Mouse (Mus musculus): ENCODE measurements at regions not wholly inside any gene's neighbourhood (a gene's known extent, or its start where the extent isn't known, plus 50 kb on each side); places are given as distances from the start of the nearest gene placed in this dataset.

- 90% methylated on average over 6 of the region's 6 CpGs for WGBS
- no peak overlapping the region for H3K4me3 ChIP-seq
- H3K27ac ChIP-seq: no peak overlapping the region
- H3K9me3 ChIP-seq: no peaks in the 10 kb centered on the region
- H3K4me1 ChIP-seq (replicated peaks): no peaks in the 10 kb centered on the region
- H3K27me3 ChIP-seq (ENCODE audit: insufficient read depth, poor library complexity, severe bottlenecking): no peaks in the 10 kb centered on the region
- DNase-seq (ENCODE audit: low spot score): no peak
- no peaks in the 10 kb centered on the region for H3K36me3 ChIP-seq
These were observed 53.1 kb upstream of the Rai14 start for GRCm38 (mm10) chr15:10767535-10767934.

DNA sequence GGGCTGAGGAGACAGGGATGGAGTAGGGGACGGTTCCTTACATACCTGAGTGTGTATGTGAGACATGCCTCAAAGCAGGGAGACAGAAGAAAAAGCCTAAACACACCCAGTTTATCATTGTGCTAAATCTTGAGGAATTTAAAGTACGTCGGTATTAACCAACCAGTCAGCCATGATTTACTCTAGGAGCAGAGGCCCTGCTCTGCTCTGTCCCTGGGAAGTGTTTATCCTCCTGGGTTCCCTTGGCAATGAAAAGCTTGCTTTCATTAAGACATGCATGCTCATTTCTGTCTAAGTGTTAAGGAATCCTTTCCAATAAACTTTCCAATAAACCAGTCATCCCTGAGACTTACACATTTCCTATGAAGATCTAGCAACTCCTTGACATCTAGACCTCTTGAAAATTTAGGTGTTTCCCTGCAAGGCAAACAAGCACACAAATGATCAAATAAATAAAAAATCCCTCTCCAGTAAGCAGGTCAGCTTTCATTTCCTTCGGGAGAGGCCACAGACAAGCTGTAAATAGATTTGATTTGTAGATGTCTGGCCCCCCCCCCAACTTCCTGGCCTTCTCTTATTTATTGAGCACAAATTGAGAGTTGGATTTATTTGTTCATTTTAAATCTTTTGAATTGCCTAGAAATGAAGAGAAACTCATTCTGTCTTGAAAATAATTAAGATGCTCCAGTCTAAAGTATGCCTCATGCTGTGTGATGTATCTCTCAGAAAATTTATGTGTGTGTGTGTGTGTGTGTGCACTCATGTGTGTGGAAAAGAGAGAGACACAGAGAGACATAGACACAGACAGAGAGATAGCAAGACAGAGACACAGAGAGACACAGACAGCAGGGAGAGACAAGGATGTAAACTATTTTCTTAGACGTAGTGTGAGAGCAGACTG lies 56.2 kb upstream of the Rai14 start:
- H3K36me3 ChIP-seq: no peaks in the 10 kb centered on the region
- no peak for DNase-seq (ENCODE audit: low spot score)
- H3K4me1 ChIP-seq (replicated peaks): no peaks in the 10 kb centered on the region
- 83% methylated on average over 5 of the region's 5 CpGs for WGBS
- no peaks in the 10 kb centered on the region for H3K9me3 ChIP-seq
- H3K27ac ChIP-seq: no peak overlapping the region
- no peak overlapping the region for H3K4me3 ChIP-seq
- no peaks in the 10 kb centered on the region for H3K27me3 ChIP-seq (ENCODE audit: insufficient read depth, poor library complexity, severe bottlenecking)

GRCm38 (mm10) chr15:10771311-10771690 lies 56.9 kb upstream of the Rai14 start:
- no peak for DNase-seq (ENCODE audit: low spot score)
- no peaks in the 10 kb centered on the region for H3K36me3 ChIP-seq
- H3K27ac ChIP-seq: no peak overlapping the region
- H3K9me3 ChIP-seq: no peaks in the 10 kb centered on the region
- H3K27me3 ChIP-seq (ENCODE audit: insufficient read depth, poor library complexity, severe bottlenecking): no peaks in the 10 kb centered on the region
- WGBS: 59% methylated on average over 4 of the region's 4 CpGs
- H3K4me3 ChIP-seq: no peak overlapping the region
- H3K4me1 ChIP-seq (replicated peaks): no peaks in the 10 kb centered on the region

DNA sequence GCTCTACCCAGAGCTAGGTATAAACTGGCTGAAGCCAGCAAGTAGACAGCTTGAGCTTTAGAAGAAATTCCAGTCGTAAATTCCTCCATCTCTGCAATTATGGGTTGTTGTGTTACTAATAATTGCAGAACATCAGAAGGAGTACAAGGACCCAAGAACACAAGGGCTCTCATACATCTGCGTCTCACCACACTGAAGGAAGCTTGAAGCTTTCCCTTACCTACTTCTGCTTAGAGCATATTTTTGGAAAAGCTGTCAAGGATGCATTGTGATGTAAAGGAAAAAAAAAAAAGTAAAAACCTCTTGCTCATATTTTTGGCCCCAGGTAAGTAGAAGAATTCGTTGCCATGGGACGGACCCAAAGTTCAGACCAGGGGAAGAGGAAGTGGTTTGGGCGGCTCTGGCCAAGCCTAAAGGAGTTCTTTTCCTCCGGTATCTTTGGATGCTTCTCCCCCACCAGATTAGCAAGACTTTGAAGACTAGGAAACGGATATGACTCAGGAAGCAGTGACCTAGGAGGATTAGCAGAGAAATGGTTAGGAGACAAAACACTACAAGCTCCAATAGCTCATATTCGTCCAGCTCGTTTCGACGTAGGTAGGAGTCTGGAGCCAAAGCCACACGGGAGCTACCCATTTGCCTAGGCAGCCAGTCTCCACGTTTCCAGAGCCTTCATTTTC lies 65.7 kb upstream of the Rai14 start:
- no peak overlapping the region for H3K27ac ChIP-seq
- WGBS: 82% methylated on average over 13 of the region's 13 CpGs
- no peaks in the 10 kb centered on the region for H3K36me3 ChIP-seq
- H3K27me3 ChIP-seq (ENCODE audit: insufficient read depth, poor library complexity, severe bottlenecking): no peaks in the 10 kb centered on the region
- no peak overlapping the region for H3K4me3 ChIP-seq
- H3K4me1 ChIP-seq (replicated peaks): no peaks in the 10 kb centered on the region
- H3K9me3 ChIP-seq: no peaks in the 10 kb centered on the region
- no peak for DNase-seq (ENCODE audit: low spot score)

- Histone ChIP-seq H3K4me3 (no peak overlapping the region), H3K27me3 (ENCODE audit: insufficient read depth, poor library complexity, severe bottlenecking) (no peaks in the 10 kb centered on the region), H3K9me3 (no peaks in the 10 kb centered on the region), H3K36me3 (no peaks in the 10 kb centered on the region), H3K27ac (no peak overlapping the region), H3K4me1 (replicated peaks) (no peaks in the 10 kb centered on the region; the same call in 1 of the 2 replicates)
- 80% methylated on average over 6 of the region's 6 CpGs for WGBS
- no peak for DNase-seq (ENCODE audit: low spot score)
These were observed 74.9 kb upstream of the Rai14 start for GRCm38 (mm10) chr15:10789371-10789770.

DNA sequence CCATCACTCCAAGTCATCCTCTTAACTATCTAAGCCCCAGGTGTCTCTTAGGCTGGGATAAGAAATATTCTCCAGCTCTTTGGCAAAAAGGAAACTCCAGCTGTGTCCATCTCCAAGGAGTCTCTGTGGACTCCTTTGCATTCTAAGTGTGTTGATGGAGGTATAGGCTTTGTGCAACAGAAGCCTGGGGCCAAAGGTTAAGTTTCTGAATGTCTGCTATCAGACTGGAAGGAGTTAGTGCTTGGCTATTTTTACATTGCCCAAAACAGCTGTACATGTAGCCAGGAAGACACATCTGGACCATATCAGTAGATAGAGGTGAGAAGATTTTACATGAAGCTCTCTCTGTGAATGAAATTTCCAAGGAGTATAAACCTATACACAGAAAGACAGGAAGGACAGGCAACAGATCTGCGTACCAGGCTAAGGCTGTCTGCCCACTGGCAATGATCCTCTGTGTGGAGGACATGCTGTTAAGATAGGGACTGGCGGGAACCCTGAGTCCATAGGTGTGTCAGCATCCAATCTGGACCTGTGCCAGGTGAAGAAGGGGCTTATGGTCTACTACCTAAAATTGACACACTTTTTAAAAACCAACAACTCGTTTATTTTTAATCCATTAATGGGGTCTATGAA lies 76.6 kb upstream of the Rai14 start:
- Histone ChIP-seq H3K4me3 (no peak overlapping the region), H3K27me3 (ENCODE audit: insufficient read depth, poor library complexity, severe bottlenecking) (no peaks in the 10 kb centered on the region), H3K9me3 (no peaks in the 10 kb centered on the region), H3K36me3 (no peaks in the 10 kb centered on the region), H3K4me1 (replicated peaks) (no peaks in the 10 kb centered on the region; the same call in 1 of the 2 replicates), H3K27ac (no peak overlapping the region)
- DNase-seq (ENCODE audit: low spot score): no peak
- 85% methylated on average over 3 of the region's 3 CpGs for WGBS

DNA sequence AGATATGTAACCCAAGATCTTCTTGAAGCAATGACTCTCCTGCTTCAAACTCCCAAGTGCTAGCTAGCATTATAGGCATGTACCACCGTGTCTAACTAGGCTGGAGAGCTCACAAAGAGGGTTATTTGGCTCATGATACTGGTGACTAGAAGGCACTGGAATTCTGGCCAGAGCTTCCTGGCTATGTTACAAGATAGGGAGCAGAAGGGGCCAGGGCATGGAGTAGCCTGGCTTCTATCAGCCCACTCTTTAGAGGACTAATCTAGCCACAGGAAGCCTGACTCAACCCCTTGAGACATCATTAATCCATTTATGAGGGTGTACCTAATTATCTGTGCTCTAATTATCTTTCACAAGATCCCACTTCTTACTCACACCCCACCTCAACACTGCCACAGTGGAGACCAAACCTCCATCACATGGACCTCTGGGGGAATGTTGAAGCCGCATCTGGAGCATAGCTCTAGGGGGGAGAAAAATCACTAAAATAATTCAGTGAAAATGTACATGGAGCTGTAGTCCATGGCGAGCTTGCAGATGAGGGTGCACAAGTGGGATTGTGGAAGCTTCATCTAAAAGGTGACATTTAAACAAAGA lies 77.2 kb upstream of the Rai14 start:
- no peak for DNase-seq (ENCODE audit: low spot score)
- Histone ChIP-seq H3K9me3 (no peaks in the 10 kb centered on the region), H3K27me3 (ENCODE audit: insufficient read depth, poor library complexity, severe bottlenecking) (no peaks in the 10 kb centered on the region), H3K27ac (no peak overlapping the region), H3K4me1 (replicated peaks) (no peaks in the 10 kb centered on the region; the same call in 1 of the 2 replicates), H3K36me3 (no peaks in the 10 kb centered on the region), H3K4me3 (no peak overlapping the region)
- 85% methylated on average over 3 of the region's 3 CpGs for WGBS

DNA sequence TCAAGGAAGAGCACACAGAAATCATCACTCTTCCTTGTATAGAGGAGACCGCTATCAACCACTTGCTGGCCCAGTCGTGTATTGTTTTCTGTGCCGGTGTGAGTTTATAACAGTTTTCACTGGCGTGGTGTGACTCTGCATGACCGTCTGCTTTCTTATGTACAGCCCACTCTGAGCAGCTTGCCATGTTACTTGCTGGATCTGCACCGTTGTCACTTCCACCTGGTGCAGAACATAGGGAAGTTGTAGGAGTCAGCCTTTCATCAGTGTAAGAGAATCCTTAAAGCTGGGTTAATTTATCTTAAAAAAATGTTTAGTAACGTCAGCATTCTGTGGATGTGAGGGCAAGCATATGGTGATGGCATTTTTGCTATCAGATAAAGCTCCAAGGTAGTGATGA lies 77.7 kb upstream of the Rai14 start:
- Histone ChIP-seq H3K4me3 (no peak overlapping the region), H3K4me1 (replicated peaks) (no peaks in the 10 kb centered on the region; the same call in 1 of the 2 replicates), H3K36me3 (no peaks in the 10 kb centered on the region), H3K27ac (no peak overlapping the region), H3K9me3 (no peaks in the 10 kb centered on the region), H3K27me3 (ENCODE audit: insufficient read depth, poor library complexity, severe bottlenecking) (no peaks in the 10 kb centered on the region)
- 86% methylated on average over 7 of the region's 7 CpGs for whole genome bisulfite sequencing
- no peak for DNase-seq (ENCODE audit: low spot score)

- DNase-seq (ENCODE audit: low spot score): no peak
- H3K9me3 ChIP-seq: no peaks in the 10 kb centered on the region
- no peaks in the 10 kb centered on the region for H3K27me3 ChIP-seq (ENCODE audit: insufficient read depth, poor library complexity, severe bottlenecking)
- no peaks in the 10 kb centered on the region; the same call in 1 of the 2 replicates for H3K4me1 ChIP-seq (replicated peaks)
- 93% methylated on average over 7 of the region's 7 CpGs for WGBS
- no peak overlapping the region for H3K4me3 ChIP-seq
- H3K36me3 ChIP-seq: no peaks in the 10 kb centered on the region
- H3K27ac ChIP-seq: no peak overlapping the region
These were observed 80.8 kb upstream of the Rai14 start for GRCm38 (mm10) chr15:10795126-10795792.

DNA sequence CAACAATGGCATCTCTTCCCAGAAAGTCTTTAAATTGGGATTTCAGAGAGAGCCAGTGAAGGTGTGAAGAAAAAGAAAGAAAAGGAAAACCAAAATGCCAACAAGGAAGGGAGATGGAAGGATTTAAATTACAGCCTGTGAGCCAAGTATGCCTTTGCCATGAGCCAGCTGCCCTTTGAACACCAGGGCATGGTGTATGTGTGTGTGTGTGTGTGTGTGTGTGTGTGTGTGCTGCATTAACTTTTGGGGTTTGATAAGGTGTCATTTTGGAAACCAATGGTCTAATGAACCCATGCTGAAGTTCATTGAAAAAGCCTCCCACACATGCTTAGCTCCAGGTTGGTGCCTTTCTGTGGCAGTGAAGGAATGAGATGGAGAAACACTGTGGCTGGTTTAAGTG lies 85.2 kb upstream of the Rai14 start:
- H3K4me3 ChIP-seq: no peak overlapping the region
- no peaks in the 10 kb centered on the region for H3K9me3 ChIP-seq
- no peak for DNase-seq (ENCODE audit: low spot score)
- no peaks in the 10 kb centered on the region for H3K4me1 ChIP-seq (replicated peaks)
- no peaks in the 10 kb centered on the region for H3K27me3 ChIP-seq (ENCODE audit: insufficient read depth, poor library complexity, severe bottlenecking)
- no peak overlapping the region for H3K27ac ChIP-seq
- H3K36me3 ChIP-seq: no peaks in the 10 kb centered on the region

DNA sequence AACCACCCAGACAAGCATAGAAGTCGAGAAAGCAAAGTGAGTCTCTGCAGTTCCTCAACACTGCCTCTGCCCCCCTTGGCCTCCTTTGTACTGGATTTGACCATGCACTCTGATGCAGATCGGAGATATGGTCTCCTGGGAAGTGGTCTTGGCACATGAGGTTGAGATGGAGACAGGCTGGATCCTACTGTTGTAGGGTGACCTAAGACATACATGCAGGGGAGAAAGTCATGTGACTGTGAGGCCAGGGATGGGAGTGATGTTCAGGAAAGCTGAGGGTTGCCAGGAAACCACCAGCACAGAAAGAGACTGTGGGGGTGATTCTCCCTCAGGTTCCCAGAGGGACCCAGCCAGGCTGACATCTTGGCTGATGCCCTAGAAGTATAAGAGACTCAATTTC lies 99.8 kb upstream of the Rai14 start:
- Histone ChIP-seq H3K4me1 (replicated peaks) (0 out of 2 replicates have a peak, but pooled peaks cover 5% of the 10 kb centered on the region), H3K27me3 (ENCODE audit: insufficient read depth, poor library complexity, severe bottlenecking) (no peaks in the 10 kb centered on the region), H3K4me3 (no peak overlapping the region), H3K36me3 (no peaks in the 10 kb centered on the region), H3K27ac (0 out of 2 replicates have a peak overlapping the region, but pooled peaks have one; percentile 35), H3K9me3 (no peaks in the 10 kb centered on the region)
- 77% methylated on average over 2 of the region's 2 CpGs for WGBS
- no peak for DNase-seq (ENCODE audit: low spot score)

GRCm38 (mm10) chr15:10814709-10815108 lies 100.3 kb upstream of the Rai14 start:
- no peaks in the 10 kb centered on the region for H3K27me3 ChIP-seq (ENCODE audit: insufficient read depth, poor library complexity, severe bottlenecking)
- no peaks in the 10 kb centered on the region for H3K36me3 ChIP-seq
- peak overlapping the region; percentile 35; the same call in 1 of the 2 replicates for H3K27ac ChIP-seq
- 82% methylated on average over 7 of the region's 7 CpGs for WGBS
- 0 out of 2 replicates have a peak, but pooled peaks cover 5% of the 10 kb centered on the region for H3K4me1 ChIP-seq (replicated peaks)
- no peaks in the 10 kb centered on the region; the same call in 1 of the 2 replicates for H3K9me3 ChIP-seq
- DNase-seq (ENCODE audit: low spot score): no peak
- H3K4me3 ChIP-seq: no peak overlapping the region

All from hindbrain, embryonic 10.5 days (tissue).